Mouse (Mus musculus) spleen, adult 2 months (tissue): ENCODE data around the gene Hist2h2aa1. TPM values are rescaled to one million over a fixed set of nuclear protein-coding genes. Genes with fewer than 3 reads are reported as not detected.
"Not testable (repeated sequence)": the region's sequence is repeated elsewhere in the genome, so short reads cannot be mapped to it uniquely, and the experiment has no call there.

ENCODE experiments used
- DNase-seq, 2 experiments: peaks; one replicate each; pipeline versions ENCODE4 v3.0.0 to v3.0.0-alpha.2; 2012 to 2021; ENCODE audit warnings: low spot score in 2 of 2, low read depth in 1 of 2
- H3K27ac ChIP-seq: fragments of 200-500 bp; 2 replicates; pipeline ENCODE4 v1.5.1; 2012; ENCODE audit warnings: low read length, inconsistent platforms; ENCODE audit not compliant: insufficient read depth
- H3K27me3 ChIP-seq: fragments of 200-500 bp; 2 replicates; pipeline ENCODE4 v1.6.1; 2012; ENCODE audit warnings: mild to moderate bottlenecking, moderate library complexity, low read length, inconsistent platforms; ENCODE audit not compliant: control insufficient read depth, insufficient read depth
- H3K36me3 ChIP-seq: fragments of 200-500 bp; 2 replicates; pipeline ENCODE4 v1.6.1; 2012; ENCODE audit warnings: mild to moderate bottlenecking, low read length, inconsistent platforms; ENCODE audit not compliant: control insufficient read depth, insufficient read depth
- H3K4me1 ChIP-seq: fragments of 200-500 bp; 2 replicates; pipeline ENCODE4 v1.6.1; 2011; ENCODE audit warnings: inconsistent platforms; ENCODE audit not compliant: control insufficient read depth, insufficient read depth, insufficient read length
- H3K4me3 ChIP-seq: fragments of 200-500 bp; 2 replicates; pipeline ENCODE4 v1.5.1; 2011; ENCODE audit warnings: mild to moderate bottlenecking, inconsistent platforms; ENCODE audit not compliant: insufficient read depth, insufficient read length; ENCODE audit errors: extremely low read depth
- CTCF ChIP-seq: fragments of 200-500 bp; IDR thresholded peaks from 2 replicates; pipeline ENCODE4 v1.5.1; 2011; ENCODE audit warnings: mild to moderate bottlenecking, inconsistent platforms; ENCODE audit not compliant: insufficient read depth, insufficient read length, insufficient replicate concordance; ENCODE audit errors: extremely low read depth
- POLR2A ChIP-seq: fragments of 200-500 bp; IDR thresholded peaks from 2 replicates; pipeline ENCODE4 v1.6.1; 2011; ENCODE audit warnings: low read depth, low read length, inconsistent platforms
- WGBS: fragments of 180-500 bp; shearing (Covaris S2); methylation state at CpG from one replicate; pipeline ENCODE4 v1.1.7; 2018; 5-methylcytosine and 5-hydroxymethylcytosine counted together
- polyA plus RNA-seq: library from polyadenylated mRNA; depleted of rRNA; stranded (reverse); fragments of >200 nt; gene quantifications from 2 replicates; pipeline ENCODE4 v1.2.3, GENCODE M21; 2012

The Hist2h2aa1 gene
- polyA plus RNA-seq, 1 experiment, result 95.6 TPM

DNA sequence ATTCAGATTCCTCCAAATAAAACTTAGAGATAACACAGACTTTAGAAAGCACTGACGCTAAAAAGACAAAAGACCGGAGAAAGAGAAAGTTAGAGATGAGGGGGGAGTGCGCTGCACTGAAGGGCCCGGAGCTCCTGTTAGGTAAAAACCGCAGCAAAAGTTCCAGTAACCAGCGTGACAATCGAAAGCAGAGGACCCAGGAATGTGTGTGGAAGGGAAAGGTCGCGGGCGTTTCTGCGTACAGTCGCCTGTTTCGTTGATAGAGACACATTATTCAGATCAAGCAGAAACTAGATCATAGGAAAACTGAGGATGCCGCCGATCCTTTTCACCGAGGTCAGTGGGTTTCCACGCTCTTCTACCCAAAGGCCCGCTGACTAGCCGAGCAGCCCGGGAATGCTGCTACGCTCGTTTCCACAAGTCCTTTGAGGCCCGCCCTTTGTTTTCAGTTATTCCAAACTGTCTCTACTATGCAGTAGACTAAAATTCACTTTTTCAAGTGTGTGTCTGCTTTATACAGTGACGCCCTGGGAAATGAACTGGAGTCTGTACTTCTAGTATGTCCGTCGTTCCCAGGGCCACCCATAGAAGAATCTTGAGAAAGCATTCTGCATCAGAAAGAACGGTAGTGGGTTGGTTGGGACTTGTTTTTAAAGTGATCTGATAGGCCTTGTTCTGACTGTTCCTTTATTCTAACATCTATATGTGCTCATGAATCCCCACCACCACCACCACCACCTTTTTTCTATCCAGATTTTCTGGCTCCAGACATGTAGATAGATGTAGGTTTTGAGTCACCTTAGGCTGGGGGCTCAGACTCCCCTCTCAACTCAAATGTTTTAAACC, 18.5 kb downstream of the Hist2h2aa1 start:
- 1% methylated on average over 27 of the region's 27 CpGs for WGBS
- TF ChIP-seq POLR2A, result no peak
- no peak for TF ChIP-seq CTCF
- Histone ChIP-seq H3K27ac (peak overlapping the region; percentile 100), H3K4me1 (peaks cover 7% of the 10 kb centered on the region; the same call in 1 of the 2 replicates), H3K27me3 (no peaks in the 10 kb centered on the region), H3K4me3 (peak overlapping the region; percentile 76), H3K36me3 (no peaks in the 10 kb centered on the region)
- DNase-seq, result peak in 1 of 2 experiments; percentile 44

DNA sequence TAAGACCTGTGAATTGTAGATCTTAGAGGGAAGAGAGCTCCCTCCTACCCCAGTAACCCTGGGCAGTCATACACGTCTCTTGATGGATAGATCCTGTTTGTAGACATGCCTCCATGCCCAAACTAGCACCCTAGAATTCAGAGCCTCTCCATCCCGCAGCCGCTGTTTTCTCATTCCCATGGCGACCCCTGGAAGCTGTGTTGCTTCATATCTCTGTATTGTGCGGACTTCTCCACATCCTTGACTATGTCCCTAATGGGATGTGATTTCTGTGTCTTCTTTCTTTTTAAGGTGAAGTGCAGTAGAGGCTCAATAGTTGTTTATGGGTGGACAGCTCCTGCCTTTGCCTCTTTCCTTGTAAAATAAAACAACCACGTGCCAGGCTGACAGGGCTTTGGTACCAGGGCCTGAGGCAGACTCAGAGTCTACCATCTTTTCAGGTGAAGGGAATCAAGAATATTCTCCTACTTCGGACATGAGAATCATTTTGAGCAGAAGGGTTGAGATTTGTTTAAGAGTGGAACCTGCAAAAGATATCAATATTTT, 19.2 kb downstream of the Hist2h2aa1 start:
- H3K4me1 ChIP-seq, result peaks cover 7% of the 10 kb centered on the region; the same call in 1 of the 2 replicates
- no peaks in the 10 kb centered on the region for H3K27me3 ChIP-seq
- no peaks in the 10 kb centered on the region for H3K36me3 ChIP-seq
- TF ChIP-seq POLR2A (no peak), CTCF (no peak)
- H3K27ac ChIP-seq, result peak overlapping the region; percentile 100
- H3K4me3 ChIP-seq, result no peak overlapping the region
- no peak for DNase-seq
- 66% methylated on average over 7 of the region's 7 CpGs for WGBS

DNA sequence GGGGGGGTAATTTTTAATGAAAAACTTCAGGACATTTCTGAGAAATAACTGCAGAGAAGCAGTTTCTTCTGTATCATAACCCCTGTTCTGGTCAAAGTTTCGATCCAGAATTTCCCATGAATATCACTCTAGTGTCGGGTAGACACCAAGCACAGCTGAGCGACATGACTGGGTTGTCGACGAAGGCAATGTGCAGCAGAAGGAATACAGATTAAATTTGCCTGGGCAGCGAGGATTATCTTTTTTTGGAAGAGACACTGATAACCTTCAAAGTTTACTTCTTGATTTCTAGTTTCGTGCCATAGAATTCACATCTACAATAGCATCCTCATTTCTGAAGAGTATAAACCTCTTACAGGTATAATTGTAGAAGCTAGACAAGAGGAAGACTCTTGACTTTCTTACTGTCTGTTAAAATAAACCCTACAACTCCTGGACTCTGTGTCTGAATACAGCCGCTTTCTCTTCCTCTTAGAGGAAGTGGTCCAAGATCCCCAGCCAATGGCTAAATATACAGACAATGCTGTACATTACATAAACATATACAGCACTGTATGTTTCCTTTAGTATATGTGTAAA, 20.9 kb downstream of the Hist2h2aa1 start:
- Histone ChIP-seq H3K27me3 (no peaks in the 10 kb centered on the region), H3K27ac (no peak overlapping the region), H3K36me3 (no peaks in the 10 kb centered on the region), H3K4me1 (peaks cover 7% of the 10 kb centered on the region; the same call in 1 of the 2 replicates), H3K4me3 (no peak overlapping the region)
- 70% methylated on average over 8 of the region's 8 CpGs for WGBS
- TF ChIP-seq POLR2A, result no peak
- TF ChIP-seq CTCF, result no peak
- DNase-seq, result no peak

DNA sequence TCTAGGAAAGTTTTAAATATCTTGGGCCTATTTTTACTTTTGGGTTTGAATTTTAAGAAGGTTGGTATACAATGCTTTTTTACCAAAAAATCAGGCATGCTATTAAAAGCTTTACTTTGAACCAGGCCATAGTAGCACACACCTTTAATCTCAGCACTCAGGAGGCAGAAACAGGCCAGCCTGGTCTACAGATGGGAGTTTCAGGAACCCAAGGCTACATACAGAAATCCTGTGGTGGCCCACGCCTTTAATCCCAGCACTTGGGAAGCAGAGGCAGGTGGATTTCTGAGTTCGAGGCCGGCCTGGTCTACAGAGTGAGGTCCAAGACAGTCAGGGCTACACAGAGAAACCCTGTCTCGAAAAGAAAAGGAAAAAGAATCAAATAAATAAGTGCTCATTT, 22.2 kb downstream of the Hist2h2aa1 start:
- peak overlapping the region; percentile 8; the same call in 1 of the 2 replicates for H3K27ac ChIP-seq
- H3K4me1 ChIP-seq, result peaks cover 7% of the 10 kb centered on the region; the same call in 1 of the 2 replicates
- WGBS, result 75% methylated on average over 4 of the region's 4 CpGs
- TF ChIP-seq POLR2A, result no peak
- TF ChIP-seq CTCF, result no peak
- H3K27me3 ChIP-seq, result no peaks in the 10 kb centered on the region
- H3K4me3 ChIP-seq, result no peak overlapping the region
- DNase-seq, result no peak
- H3K36me3 ChIP-seq, result no peaks in the 10 kb centered on the region

GRCm38 (mm10) chr3:96268051-96268775, 22.9 kb downstream of the Hist2h2aa1 start, which contains the start of gene Hist2h3b:
Hist2h3b (plus strand) TSS chr3:96268654.
- DNase-seq, result peak; percentile 69 to 75
- WGBS, result 21% methylated on average over 30 of the region's 30 CpGs
- Histone ChIP-seq H3K4me1 (peaks cover 7% of the 10 kb centered on the region; the same call in 1 of the 2 replicates), H3K4me3 (peak within 1 kb of the TSS; percentile 73), H3K27ac (peak within 1 kb of the TSS; percentile 97), H3K27me3 (no peaks in the 10 kb centered on the region), H3K36me3 (no peaks in the 10 kb centered on the region)
- TF ChIP-seq CTCF (no peak), POLR2A (peak; percentile 94)

DNA sequence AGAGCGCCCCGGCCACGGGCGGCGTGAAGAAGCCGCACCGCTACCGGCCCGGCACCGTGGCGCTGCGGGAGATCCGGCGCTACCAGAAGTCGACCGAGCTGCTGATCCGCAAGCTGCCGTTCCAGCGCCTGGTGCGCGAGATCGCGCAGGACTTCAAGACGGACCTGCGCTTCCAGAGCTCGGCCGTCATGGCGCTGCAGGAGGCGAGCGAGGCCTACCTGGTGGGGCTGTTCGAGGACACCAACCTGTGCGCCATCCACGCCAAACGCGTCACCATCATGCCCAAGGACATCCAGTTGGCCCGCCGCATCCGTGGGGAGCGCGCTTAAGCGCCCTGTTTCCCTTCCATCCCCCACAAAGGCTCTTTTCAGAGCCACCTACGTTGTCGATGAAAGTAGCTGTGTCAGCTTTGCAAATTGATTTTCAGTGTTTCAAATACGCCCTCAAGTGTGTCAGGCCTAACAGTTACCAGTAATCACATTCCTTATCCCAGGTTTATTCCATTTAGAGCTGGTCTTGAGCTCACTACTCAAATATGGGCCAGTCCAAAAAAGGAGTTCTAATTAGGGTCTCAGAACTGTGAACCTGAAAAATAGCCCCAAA, 23.6 kb downstream of the Hist2h2aa1 start:
- WGBS, result under 1% methylated on average over 16 of the region's 44 CpGs
- not testable (repeated sequence) for DNase-seq, H3K4me1 ChIP-seq

More for the DNA sequence above, 23.6 kb downstream of the Hist2h2aa1 start:
- H3K36me3 ChIP-seq, H3K27me3 ChIP-seq: not testable (repeated sequence)
- peak overlapping the region; percentile 58 for H3K4me3 ChIP-seq
- H3K27ac ChIP-seq, result peak overlapping the region; percentile 97
